Mouse (Mus musculus): Measurements from ENCODE around the gene Slco3a1. TPM values are rescaled to one million over a fixed set of nuclear protein-coding genes. Genes with fewer than 3 reads are reported as not detected.

Slco3a1 gene
- polyA plus RNA-seq, 1 experiment from 2014 or later, result 22.6 TPM

DNA sequence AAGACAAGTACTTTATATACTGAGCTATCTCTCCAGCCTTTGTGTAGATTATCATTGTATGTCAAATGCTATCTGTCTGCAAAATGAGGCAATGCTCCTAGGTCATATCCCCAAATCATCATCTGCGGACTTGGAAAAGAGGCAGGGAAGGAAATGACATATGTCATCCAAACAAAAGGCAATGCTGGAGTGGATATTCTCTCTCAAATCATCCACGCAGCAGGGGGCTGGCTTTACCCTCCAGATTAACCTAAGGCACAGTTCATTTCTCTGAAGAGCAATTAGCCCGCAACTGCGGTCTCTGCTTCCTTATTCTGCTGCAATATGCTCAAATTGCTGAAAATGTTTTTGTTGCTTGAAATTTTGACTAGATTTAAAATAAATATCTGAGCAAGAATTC lies 92.1 kb downstream of the Slco3a1 start:
- Histone ChIP-seq H3K4me1 (ENCODE audit: control insufficient read depth, insufficient read depth, low read length) (peaks cover 46% of the 10 kb centered on the region), H3K4me2 (no peak overlapping the region)

DNA sequence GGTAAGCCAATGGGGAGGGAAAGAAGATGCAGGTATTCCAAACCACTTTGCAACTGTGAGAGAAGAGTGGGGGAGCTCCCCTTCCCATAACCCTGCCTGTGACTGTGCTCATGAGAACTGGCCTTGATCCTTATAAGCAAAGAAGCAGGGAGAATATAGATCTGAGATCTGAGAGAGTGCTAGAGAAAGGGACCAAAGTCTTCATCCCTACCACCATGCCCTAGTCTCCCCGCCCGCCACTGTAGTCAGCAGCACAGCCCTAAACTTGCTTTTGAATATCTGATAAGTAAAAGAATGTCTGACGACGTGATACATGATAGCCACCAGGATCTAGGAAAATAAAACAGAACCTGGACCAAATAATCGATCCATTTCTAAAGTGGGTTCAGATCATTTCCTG lies 92.8 kb downstream of the Slco3a1 start:
- no peak overlapping the region for H3K4me2 ChIP-seq
- H3K4me1 ChIP-seq (ENCODE audit: control insufficient read depth, insufficient read depth, low read length), result peaks cover 39% of the 10 kb centered on the region
- no peak for ATAC-seq (replicated peaks; ENCODE audit: insufficient number of reproducible peaks, low FRiP score, low TSS enrichment)
- no peaks in the 10 kb centered on the region for H3K9me3 ChIP-seq (replicated peaks; ENCODE audit: control insufficient read depth, low read length)
- H3K27ac ChIP-seq (ENCODE audit: low read depth, low read length), result no peak overlapping the region
- WGBS (ENCODE audit: insufficient replicate concordance), result 72% methylated on average over 5 of the region's 5 CpGs
- H3K9ac ChIP-seq (ENCODE audit: low read depth, low read length), result no peak overlapping the region
- H3K36me3 ChIP-seq (ENCODE audit: control insufficient read depth, insufficient read depth, low read length), result no peaks in the 10 kb centered on the region
- no peaks in the 10 kb centered on the region for H3K27me3 ChIP-seq (ENCODE audit: control insufficient read depth, insufficient read depth, low read length)
- no peak overlapping the region for H3K4me3 ChIP-seq (ENCODE audit: low read depth, low read length)

More for the DNA sequence above, 92.1 kb downstream of the Slco3a1 start:
- no peaks in the 10 kb centered on the region for H3K9me3 ChIP-seq (replicated peaks; ENCODE audit: control insufficient read depth, low read length)
- no peaks in the 10 kb centered on the region for H3K36me3 ChIP-seq (ENCODE audit: control insufficient read depth, insufficient read depth, low read length)
- 72% methylated on average over 4 of the region's 4 CpGs for WGBS (ENCODE audit: insufficient replicate concordance)
- H3K27ac ChIP-seq (ENCODE audit: low read depth, low read length), result no peak overlapping the region
- H3K9ac ChIP-seq (ENCODE audit: low read depth, low read length), result no peak overlapping the region
- no peak overlapping the region for H3K4me3 ChIP-seq (ENCODE audit: low read depth, low read length)
- H3K27me3 ChIP-seq (ENCODE audit: control insufficient read depth, insufficient read depth, low read length), result no peaks in the 10 kb centered on the region
- ATAC-seq (replicated peaks; ENCODE audit: insufficient number of reproducible peaks, low FRiP score, low TSS enrichment), result no peak

DNA sequence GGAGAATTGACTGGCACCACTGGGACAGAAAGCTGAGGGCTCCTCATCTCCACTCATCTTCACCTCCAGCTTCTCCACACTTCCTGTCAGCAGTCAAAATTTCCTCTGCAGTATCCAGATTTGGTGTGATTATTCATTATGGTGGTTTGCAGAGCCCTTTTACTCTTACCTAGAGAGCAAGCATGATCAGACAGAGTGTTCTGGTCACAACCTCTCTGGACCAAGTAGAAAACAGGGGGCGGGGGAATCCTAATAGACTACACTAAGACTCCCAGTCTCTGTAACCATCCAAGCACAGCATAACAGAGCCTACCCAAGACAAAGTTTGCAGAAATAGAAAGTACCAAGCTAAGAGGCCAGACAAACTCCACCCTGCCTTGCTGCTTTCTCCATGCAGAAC lies 93.4 kb downstream of the Slco3a1 start:
- H3K4me3 ChIP-seq (ENCODE audit: low read depth, low read length), result no peak overlapping the region
- H3K4me2 ChIP-seq, result no peak overlapping the region
- no peaks in the 10 kb centered on the region for H3K36me3 ChIP-seq (ENCODE audit: control insufficient read depth, insufficient read depth, low read length)
- no peaks in the 10 kb centered on the region for H3K9me3 ChIP-seq (replicated peaks; ENCODE audit: control insufficient read depth, low read length)
- 86% methylated on average over 1 of the region's 1 CpGs for WGBS (ENCODE audit: insufficient replicate concordance)
- no peak overlapping the region for H3K27ac ChIP-seq (ENCODE audit: low read depth, low read length)
- no peaks in the 10 kb centered on the region for H3K27me3 ChIP-seq (ENCODE audit: control insufficient read depth, insufficient read depth, low read length)
- H3K4me1 ChIP-seq (ENCODE audit: control insufficient read depth, insufficient read depth, low read length), result peaks cover 35% of the 10 kb centered on the region
- no peak for ATAC-seq (replicated peaks; ENCODE audit: insufficient number of reproducible peaks, low FRiP score, low TSS enrichment)
- no peak overlapping the region for H3K9ac ChIP-seq (ENCODE audit: low read depth, low read length)

DNA sequence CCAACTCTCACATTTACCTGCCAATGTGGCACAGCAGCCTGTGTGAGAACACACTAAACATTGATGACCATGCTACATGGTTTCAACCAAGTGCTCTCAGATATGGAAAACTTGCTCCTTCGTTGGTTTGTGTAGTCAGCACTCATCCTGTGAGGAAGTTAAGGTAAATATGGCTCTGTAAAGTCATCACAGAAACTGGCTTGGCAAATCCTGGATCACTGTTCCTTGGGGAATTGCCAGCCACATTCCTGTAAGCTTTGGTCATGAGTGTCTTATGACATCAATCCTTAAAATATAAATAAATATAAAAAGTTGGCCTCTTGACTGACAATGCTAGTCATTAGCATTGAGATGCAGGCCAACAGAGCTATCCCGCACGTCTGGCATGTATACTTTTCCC lies 94.8 kb downstream of the Slco3a1 start:
- H3K4me1 ChIP-seq (ENCODE audit: control insufficient read depth, insufficient read depth, low read length), result peaks cover 24% of the 10 kb centered on the region
- no peaks in the 10 kb centered on the region for H3K9me3 ChIP-seq (replicated peaks; ENCODE audit: control insufficient read depth, low read length)
- H3K9ac ChIP-seq (ENCODE audit: low read depth, low read length), result no peak overlapping the region
- no peak overlapping the region for H3K27ac ChIP-seq (ENCODE audit: low read depth, low read length)
- H3K4me3 ChIP-seq (ENCODE audit: low read depth, low read length), result no peak overlapping the region
- 78% methylated on average over 3 of the region's 3 CpGs for WGBS (ENCODE audit: insufficient replicate concordance)
- H3K36me3 ChIP-seq (ENCODE audit: control insufficient read depth, insufficient read depth, low read length), result no peaks in the 10 kb centered on the region
- no peak overlapping the region for H3K4me2 ChIP-seq
- ATAC-seq (replicated peaks; ENCODE audit: insufficient number of reproducible peaks, low FRiP score, low TSS enrichment), result no peak
- H3K27me3 ChIP-seq (ENCODE audit: control insufficient read depth, insufficient read depth, low read length), result no peaks in the 10 kb centered on the region

DNA sequence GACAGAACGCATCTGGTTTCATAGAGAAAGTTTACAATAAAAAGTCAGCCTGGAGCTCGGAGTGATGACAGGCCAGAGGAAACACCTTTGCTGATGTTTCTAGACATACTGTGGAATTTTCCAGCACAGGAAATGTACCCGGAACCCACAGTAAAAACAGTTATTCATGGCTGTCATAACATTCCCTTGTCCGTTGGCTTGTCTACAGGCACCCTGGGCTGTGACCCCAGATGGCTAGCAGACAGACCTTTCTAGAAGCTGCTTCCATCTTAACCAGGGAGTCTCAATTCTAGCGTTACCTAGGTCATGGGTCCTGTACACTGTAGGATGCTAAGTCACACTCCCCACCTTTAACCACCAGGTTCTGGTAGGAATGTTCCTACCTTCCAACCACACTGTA lies 95.3 kb downstream of the Slco3a1 start:
- Histone ChIP-seq H3K4me2 (no peak overlapping the region), H3K4me1 (ENCODE audit: control insufficient read depth, insufficient read depth, low read length) (peaks cover 20% of the 10 kb centered on the region), H3K27ac (ENCODE audit: low read depth, low read length) (no peak overlapping the region; the same call in 1 of the 2 replicates), H3K27me3 (ENCODE audit: control insufficient read depth, insufficient read depth, low read length) (no peaks in the 10 kb centered on the region), H3K4me3 (ENCODE audit: low read depth, low read length) (no peak overlapping the region), H3K9me3 (replicated peaks; ENCODE audit: control insufficient read depth, low read length) (no peaks in the 10 kb centered on the region), H3K36me3 (ENCODE audit: control insufficient read depth, insufficient read depth, low read length) (no peaks in the 10 kb centered on the region), H3K9ac (ENCODE audit: low read depth, low read length) (no peak overlapping the region)
- ATAC-seq (replicated peaks; ENCODE audit: insufficient number of reproducible peaks, low FRiP score, low TSS enrichment), result peak; percentile 38; the same call in 1 of the 2 replicates
- WGBS (ENCODE audit: insufficient replicate concordance), result 37% methylated on average over 5 of the region's 5 CpGs

DNA sequence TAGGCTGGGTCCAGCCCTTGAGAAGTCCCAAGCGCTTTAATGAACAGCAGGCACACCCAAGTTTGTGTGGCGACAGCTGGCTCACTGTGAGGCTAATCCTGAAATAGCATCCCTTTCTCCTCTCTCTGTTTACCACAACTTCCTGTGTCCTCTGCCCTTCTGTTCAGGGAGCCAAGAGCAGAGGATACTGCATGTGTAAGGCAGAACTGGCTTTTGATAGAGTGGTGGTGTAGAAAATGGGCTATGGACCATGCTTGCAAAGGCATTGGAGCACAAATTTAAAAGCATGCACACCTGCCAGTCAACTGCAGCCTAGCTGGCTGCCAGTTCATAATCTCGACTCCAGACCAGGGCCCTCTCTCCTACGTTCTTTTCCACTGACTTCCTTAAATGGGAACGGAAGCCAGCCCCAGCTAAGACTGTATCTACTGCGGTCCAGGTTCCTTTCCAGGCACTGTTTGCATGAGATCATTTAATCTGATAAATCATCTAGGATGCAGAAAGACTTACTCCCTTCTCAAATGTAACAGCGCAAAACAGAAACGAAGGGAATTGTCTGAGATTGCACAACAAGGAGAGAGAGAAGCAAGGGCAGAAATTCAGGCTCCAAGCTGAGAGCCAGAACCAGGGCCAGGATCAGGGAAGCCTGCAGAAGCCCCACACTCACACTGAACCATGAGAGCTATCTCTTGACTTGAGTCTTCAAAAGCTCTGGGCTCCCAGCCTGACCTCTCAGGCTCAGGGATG lies 95.9 kb downstream of the Slco3a1 start:
- H3K27ac ChIP-seq (ENCODE audit: low read depth, low read length), result peak overlapping the region; percentile 57
- ATAC-seq (replicated peaks; ENCODE audit: insufficient number of reproducible peaks, low FRiP score, low TSS enrichment), result 0 out of 2 replicates have a peak, but pooled peaks have one; percentile 23
- no peak overlapping the region for H3K9ac ChIP-seq (ENCODE audit: low read depth, low read length)

DNA sequence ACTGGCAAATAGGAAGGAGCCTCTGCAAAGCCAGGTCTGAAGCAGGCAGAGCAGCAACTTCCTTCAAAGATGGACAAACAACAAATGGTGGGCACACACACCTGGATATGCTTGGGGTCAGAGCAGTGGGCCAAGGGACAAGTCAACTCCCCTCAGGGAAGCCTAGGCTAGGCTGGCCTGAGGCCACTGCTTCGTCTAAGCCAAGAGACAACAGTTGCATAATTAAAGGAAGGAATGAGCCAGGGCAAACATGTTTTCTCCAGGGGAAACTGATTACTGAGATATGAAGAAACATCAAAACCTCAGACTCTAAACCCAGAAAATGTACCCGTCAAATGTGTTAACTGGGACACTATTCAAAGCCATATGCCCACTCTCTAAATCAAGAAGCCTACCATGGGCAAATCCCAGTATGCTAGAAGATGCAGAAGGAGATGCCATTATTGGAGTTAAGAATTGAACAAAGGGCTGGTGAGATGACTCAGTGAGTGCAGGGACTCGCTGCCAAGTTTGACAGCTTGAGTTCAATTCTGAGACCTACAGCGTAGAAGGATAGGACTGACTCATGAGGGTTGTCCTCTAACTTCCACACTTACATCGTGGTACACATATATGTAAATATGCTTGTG lies 97.1 kb downstream of the Slco3a1 start:
- H3K4me3 ChIP-seq (ENCODE audit: low read depth, low read length), result no peak overlapping the region
- no peak overlapping the region for H3K4me2 ChIP-seq
- WGBS (ENCODE audit: insufficient replicate concordance), result 78% methylated on average over 5 of the region's 5 CpGs
- H3K4me1 ChIP-seq (ENCODE audit: control insufficient read depth, insufficient read depth, low read length), result peaks cover 20% of the 10 kb centered on the region
- ATAC-seq (replicated peaks; ENCODE audit: insufficient number of reproducible peaks, low FRiP score, low TSS enrichment), result no peak
- no peaks in the 10 kb centered on the region for H3K9me3 ChIP-seq (replicated peaks; ENCODE audit: control insufficient read depth, low read length)
- H3K27ac ChIP-seq (ENCODE audit: low read depth, low read length), result no peak overlapping the region
- H3K27me3 ChIP-seq (ENCODE audit: control insufficient read depth, insufficient read depth, low read length), result no peaks in the 10 kb centered on the region
- H3K36me3 ChIP-seq (ENCODE audit: control insufficient read depth, insufficient read depth, low read length), result no peaks in the 10 kb centered on the region
- no peak overlapping the region for H3K9ac ChIP-seq (ENCODE audit: low read depth, low read length)

More for the DNA sequence above, 95.9 kb downstream of the Slco3a1 start:
- H3K9me3 ChIP-seq (replicated peaks; ENCODE audit: control insufficient read depth, low read length), result no peaks in the 10 kb centered on the region
- no peak overlapping the region for H3K4me2 ChIP-seq
- peaks cover 20% of the 10 kb centered on the region for H3K4me1 ChIP-seq (ENCODE audit: control insufficient read depth, insufficient read depth, low read length)
- WGBS (ENCODE audit: insufficient replicate concordance), result 36% methylated on average over 8 of the region's 8 CpGs
- no peaks in the 10 kb centered on the region for H3K36me3 ChIP-seq (ENCODE audit: control insufficient read depth, insufficient read depth, low read length)
- no peak overlapping the region for H3K4me3 ChIP-seq (ENCODE audit: low read depth, low read length)
- no peaks in the 10 kb centered on the region for H3K27me3 ChIP-seq (ENCODE audit: control insufficient read depth, insufficient read depth, low read length)

DNA sequence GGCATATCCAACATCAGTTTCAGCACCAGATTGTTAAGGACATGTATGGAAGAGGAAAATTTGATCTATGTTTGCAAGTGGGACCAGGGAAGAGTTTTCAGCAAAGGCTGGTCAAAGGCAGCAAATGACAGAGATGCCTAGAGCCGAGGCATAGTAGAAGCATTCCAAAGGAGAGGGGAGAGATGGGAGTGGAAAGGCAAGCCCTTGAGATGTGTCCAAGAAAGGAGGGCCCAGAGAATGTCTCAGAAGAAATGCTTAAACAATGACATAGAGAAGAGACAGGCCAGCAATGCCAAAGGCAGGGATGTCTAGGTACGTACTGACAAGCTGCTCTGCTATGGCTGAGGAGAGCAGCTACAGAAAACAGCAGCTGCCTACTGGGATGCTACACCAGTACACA lies 97.8 kb downstream of the Slco3a1 start:
- Histone ChIP-seq H3K27me3 (ENCODE audit: control insufficient read depth, insufficient read depth, low read length) (no peaks in the 10 kb centered on the region), H3K4me3 (ENCODE audit: low read depth, low read length) (no peak overlapping the region), H3K9ac (ENCODE audit: low read depth, low read length) (no peak overlapping the region), H3K4me1 (ENCODE audit: control insufficient read depth, insufficient read depth, low read length) (peaks cover 17% of the 10 kb centered on the region), H3K9me3 (replicated peaks; ENCODE audit: control insufficient read depth, low read length) (no peaks in the 10 kb centered on the region), H3K4me2 (no peak overlapping the region), H3K36me3 (ENCODE audit: control insufficient read depth, insufficient read depth, low read length) (no peaks in the 10 kb centered on the region), H3K27ac (ENCODE audit: low read depth, low read length) (no peak overlapping the region)
- 70% methylated on average over 2 of the region's 2 CpGs for WGBS (ENCODE audit: insufficient replicate concordance)
- no peak for ATAC-seq (replicated peaks; ENCODE audit: insufficient number of reproducible peaks, low FRiP score, low TSS enrichment)

All from heart, embryonic 11.5 days (tissue).